Comparison of ENCODE assay signal across 11 mouse cellular contexts in genomic region chr3:70003955-70004354, GRCm38 (mm10). TPM values are rescaled to one million over a fixed set of nuclear protein-coding genes. Genes with fewer than 3 reads are reported as not detected.
DNase-seq lines count a peak whose midpoint lies in the region; ATAC-seq lines count a peak whose summit lies in the region.
"Had no signal": no experiment of that assay in that cellular context is flagged by ENCODE, and none has a peak within 500 bp of the region (broad histone marks: within the 10 kb centered on the region; RNA-seq: fewer than 3 reads in every experiment).

No protein-coding gene starts in this region.

- no peak overlapping the region for H3K9ac ChIP-seq in heart, embryonic 12.5 days
- H3K9ac ChIP-seq in heart, embryonic 11.5 days (ENCODE audit: low read depth, low read length), result no peak overlapping the region
- no peak overlapping the region for H3K9ac ChIP-seq in embryonic facial prominence, embryonic 13.5 days
- H3K9ac ChIP-seq in limb, embryonic 12.5 days (replicated peaks), result no peak overlapping the region

- H3K4me3 ChIP-seq in heart, embryonic 12.5 days, result no peak overlapping the region
- H3K4me3 ChIP-seq in heart, embryonic 11.5 days (ENCODE audit: low read depth, low read length), result no peak overlapping the region
- no peak overlapping the region for H3K4me3 ChIP-seq in embryonic facial prominence, embryonic 13.5 days
- H3K4me3 ChIP-seq in limb, embryonic 12.5 days (replicated peaks), result no peak overlapping the region
- H3K4me3 ChIP-seq: myocyte had no signal

- WGBS in heart, embryonic 12.5 days, result 29% methylated on average over 7 of the region's 7 CpGs
- WGBS in heart, embryonic 11.5 days (ENCODE audit: insufficient replicate concordance), result 40% methylated on average over 7 of the region's 7 CpGs
- WGBS in embryonic facial prominence, embryonic 13.5 days, result 33% methylated on average over 7 of the region's 7 CpGs
- WGBS in limb, embryonic 12.5 days, result 27% methylated on average over 7 of the region's 7 CpGs

- no peaks in the 10 kb centered on the region for H3K27me3 ChIP-seq in heart, embryonic 12.5 days (replicated peaks)
- H3K27me3 ChIP-seq in heart, embryonic 11.5 days (ENCODE audit: control insufficient read depth, insufficient read depth, low read length), result no peaks in the 10 kb centered on the region
- no peaks in the 10 kb centered on the region for H3K27me3 ChIP-seq in embryonic facial prominence, embryonic 13.5 days
- H3K27me3 ChIP-seq in limb, embryonic 12.5 days, result no peaks in the 10 kb centered on the region

- H3K36me3 ChIP-seq in heart, embryonic 12.5 days, result no peaks in the 10 kb centered on the region
- H3K36me3 ChIP-seq in heart, embryonic 11.5 days (ENCODE audit: control insufficient read depth, insufficient read depth, low read length), result no peaks in the 10 kb centered on the region
- no peaks in the 10 kb centered on the region for H3K36me3 ChIP-seq in embryonic facial prominence, embryonic 13.5 days
- H3K36me3 ChIP-seq in limb, embryonic 12.5 days, result no peaks in the 10 kb centered on the region
- H3K36me3 ChIP-seq: G1E had no signal

- H3K4me1 ChIP-seq in heart, embryonic 12.5 days (replicated peaks), result no peaks in the 10 kb centered on the region
- H3K4me1 ChIP-seq in heart, embryonic 11.5 days (ENCODE audit: control insufficient read depth, insufficient read depth, low read length), result no peaks in the 10 kb centered on the region
- H3K4me1 ChIP-seq in embryonic facial prominence, embryonic 13.5 days, result peaks cover 9% of the 10 kb centered on the region; the same call in 1 of the 2 replicates
- H3K4me1 ChIP-seq in limb, embryonic 12.5 days (replicated peaks), result peaks cover 8% of the 10 kb centered on the region

- H3K9me3 ChIP-seq in heart, embryonic 12.5 days (replicated peaks), result no peaks in the 10 kb centered on the region
- no peaks in the 10 kb centered on the region for H3K9me3 ChIP-seq in heart, embryonic 11.5 days (replicated peaks; ENCODE audit: control insufficient read depth, low read length)
- no peaks in the 10 kb centered on the region for H3K9me3 ChIP-seq in embryonic facial prominence, embryonic 13.5 days
- H3K9me3 ChIP-seq in limb, embryonic 12.5 days, result no peaks in the 10 kb centered on the region

- no peak overlapping the region for H3K27ac ChIP-seq in heart, embryonic 12.5 days (ENCODE audit: poor library complexity, severe bottlenecking)
- H3K27ac ChIP-seq in heart, embryonic 11.5 days (ENCODE audit: low read depth, low read length), result no peak overlapping the region
- no peak overlapping the region for H3K27ac ChIP-seq in embryonic facial prominence, embryonic 13.5 days
- H3K27ac ChIP-seq in limb, embryonic 12.5 days, result no peak overlapping the region

- DNase-seq in A20 (ENCODE audit: low read depth, low spot score), result peak; percentile 44
- DNase-seq in testis, postnatal 10 days (ENCODE audit: low spot score), result peak; percentile 73
- no peak for DNase-seq in spleen, postnatal 36 days (ENCODE audit: low spot score in 2 of 2)

- ATAC-seq in heart, embryonic 12.5 days (ENCODE audit: insufficient number of reproducible peaks, low FRiP score), result 0 out of 2 replicates have a peak, but pooled peaks have one; percentile 4
- no peak for ATAC-seq in heart, embryonic 11.5 days (replicated peaks; ENCODE audit: insufficient number of reproducible peaks, low FRiP score, low TSS enrichment)
- 0 out of 2 replicates have a peak, but pooled peaks have one; percentile 56 for ATAC-seq in embryonic facial prominence, embryonic 13.5 days (ENCODE audit: insufficient number of reproducible peaks, insufficient read depth, low FRiP score, low TSS enrichment, low read depth)
- peak; percentile 75 for ATAC-seq in limb, embryonic 12.5 days (ENCODE audit: insufficient number of reproducible peaks, insufficient read depth, low FRiP score, low TSS enrichment, low read depth)
- no peak for ATAC-seq in erythroblast, adult 5-6 weeks (replicated peaks; ENCODE audit: low FRiP score, poor library complexity, severe bottlenecking)

- no peak overlapping the region for H3K4me2 ChIP-seq in heart, embryonic 12.5 days
- no peak overlapping the region for H3K4me2 ChIP-seq in heart, embryonic 11.5 days
- H3K4me2 ChIP-seq in embryonic facial prominence, embryonic 13.5 days, result no peak overlapping the region
- H3K4me2 ChIP-seq in limb, embryonic 12.5 days, result peak overlapping the region; percentile 19; the same call in 1 of the 2 replicates

RNA-seq across cellular contexts. Expression of gene Otol1, which starts 3.5 kb away (rescaled TPM):
- not detected in 2 replicates for polyA plus RNA-seq in heart, embryonic 12.5 days (2016; fragmentation: Nextera tagmentation; extraction: Ambion mirVana)
- not detected in 2 replicates for polyA plus RNA-seq in heart, embryonic 11.5 days (2014; fragmentation: Nextera tagmentation; extraction: Ambion mirVana)
- not detected in 2 replicates for polyA plus RNA-seq in embryonic facial prominence, embryonic 13.5 days (2015; fragmentation: Nextera tagmentation; extraction: Ambion mirVana)
- not detected in 2 replicates for polyA plus RNA-seq in limb, embryonic 12.5 days (2016; fragmentation: Nextera tagmentation; extraction: Ambion mirVana)
- not detected in 2 replicates for total RNA-seq in erythroblast, adult 5-6 weeks (2015; ENCODE audit: low replicate concordance)
- 0.42 TPM in 1 of 2 replicates, not detected in the other for total RNA-seq in erythroblast, adult 5-6 weeks (2017; ENCODE audit: low replicate concordance)
- polyA plus RNA-seq: G1E; gonadal fat pad, adult 2 months; myocyte had no signal

Comparison
In these comparisons a context has a peak if more than half of its experiments do, and no peak if none do; other contexts are left out.
1. ATAC-seq: peak in heart, embryonic 12.5 days (single experiment), embryonic facial prominence, embryonic 13.5 days (single experiment) and limb, embryonic 12.5 days (single experiment); none in heart, embryonic 11.5 days (single experiment) and erythroblast, adult 5-6 weeks (single experiment).
2. DNase-seq: peak in A20 (single experiment) and testis, postnatal 10 days (single experiment); none in spleen, postnatal 36 days (0 of 2).